Mouse (Mus musculus) hindbrain, embryonic 13.5 days (tissue): ENCODE measurements around the gene Gm4707. TPM values are rescaled to one million over a fixed set of nuclear protein-coding genes. Genes with fewer than 3 reads are reported as not detected.

Experiments used
- ATAC-seq: fragments of 200-750 bp; cut with Nextera tagmentation; 2 replicates; pipeline ENCODE4 v1.8.0; 2017; ENCODE audit warnings: moderate TSS enrichment; ENCODE audit not compliant: low FRiP score
- H3K27ac ChIP-seq: fragments of 300-500 bp; sonication (generic); 2 replicates; pipeline ENCODE4 v1.5.1; 2015; ENCODE audit warnings: inconsistent platforms, mild to moderate bottlenecking, moderate library complexity
- H3K27me3 ChIP-seq: fragments of 300-500 bp; sonication (generic); 2 replicates; pipeline ENCODE4 v1.6.1; 2015; ENCODE audit warnings: mild to moderate bottlenecking, inconsistent platforms
- H3K36me3 ChIP-seq: fragments of 300-500 bp; sonication (generic); 2 replicates; pipeline ENCODE4 v1.6.1; 2015; ENCODE audit warnings: mild to moderate bottlenecking, inconsistent platforms
- H3K4me1 ChIP-seq: fragments of 300-500 bp; sonication (generic); replicated peaks from 2 replicates; pipeline ENCODE4 v1.6.1; 2015; ENCODE audit warnings: inconsistent platforms
- H3K4me2 ChIP-seq: fragments of 300-500 bp; sonication (generic); 2 replicates; pipeline ENCODE4 v1.6.1; 2015; ENCODE audit warnings: inconsistent platforms, mild to moderate bottlenecking, moderate library complexity
- H3K4me3 ChIP-seq: fragments of 300-500 bp; sonication (generic); 2 replicates; pipeline ENCODE4 v1.5.1; 2015; ENCODE audit warnings: mild to moderate bottlenecking, inconsistent platforms
- H3K9ac ChIP-seq: fragments of 300-500 bp; sonication (generic); 2 replicates; pipeline ENCODE4 v1.6.1; 2015; ENCODE audit warnings: mild to moderate bottlenecking, inconsistent platforms
- H3K9me3 ChIP-seq: fragments of 300-500 bp; sonication (generic); 2 replicates; pipeline ENCODE4 v1.6.1; 2016; ENCODE audit warnings: inconsistent platforms
- WGBS: fragments of 180-500 bp; shearing (Covaris S2); methylation state at CpG from one replicate; pipeline ENCODE4 v1.1.7; 2015; 5-methylcytosine and 5-hydroxymethylcytosine counted together
- polyA plus RNA-seq: library from polyadenylated mRNA; unstranded; fragments of >200 nt; fragmentation: Nextera tagmentation; extraction: Ambion mirVana; gene quantifications from 2 replicates; pipeline ENCODE4 v1.2.1, GENCODE M21; 2015

Gene Gm4707
- polyA plus RNA-seq = 2.8 and 3.4 TPM in 2 replicates

DNA sequence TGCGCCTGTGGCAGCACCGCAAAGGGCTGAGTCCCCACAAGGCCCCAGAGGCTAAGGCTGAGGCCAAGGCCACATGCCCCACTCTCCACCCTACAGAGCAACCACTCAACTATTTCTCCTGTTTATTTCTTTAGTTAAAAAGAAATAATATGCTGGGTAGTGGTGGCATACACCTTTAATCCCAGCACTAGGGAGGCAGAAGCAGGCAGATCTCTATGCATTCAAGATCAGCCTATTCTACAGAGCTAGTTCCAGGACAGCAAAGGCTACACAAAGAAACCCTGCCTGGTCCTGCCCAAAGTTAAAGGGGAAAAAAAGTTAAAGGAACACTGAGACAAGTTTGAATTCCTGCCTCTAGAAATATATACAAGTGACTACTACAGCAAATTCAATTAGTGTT lies at the start of gene Gm4707:
TSS of gene Gm4707 (minus strand) at position 101 of the 400 bp plus-strand sequence.
- ATAC-seq = no peak
- H3K4me3 ChIP-seq = no peak within 1 kb of the TSS
- 93% methylated on average over 2 of the region's 2 CpGs for WGBS
- H3K27ac ChIP-seq = no peak within 1 kb of the TSS
- H3K27me3 ChIP-seq = no peaks in the 10 kb centered on the region
- H3K4me2 ChIP-seq = no peak within 1 kb of the TSS
- peaks cover 55% of the 10 kb centered on the region for H3K36me3 ChIP-seq
- H3K9ac ChIP-seq = no peak within 1 kb of the TSS
- H3K4me1 ChIP-seq = no peaks in the 10 kb centered on the region
- no peaks in the 10 kb centered on the region for H3K9me3 ChIP-seq

DNA sequence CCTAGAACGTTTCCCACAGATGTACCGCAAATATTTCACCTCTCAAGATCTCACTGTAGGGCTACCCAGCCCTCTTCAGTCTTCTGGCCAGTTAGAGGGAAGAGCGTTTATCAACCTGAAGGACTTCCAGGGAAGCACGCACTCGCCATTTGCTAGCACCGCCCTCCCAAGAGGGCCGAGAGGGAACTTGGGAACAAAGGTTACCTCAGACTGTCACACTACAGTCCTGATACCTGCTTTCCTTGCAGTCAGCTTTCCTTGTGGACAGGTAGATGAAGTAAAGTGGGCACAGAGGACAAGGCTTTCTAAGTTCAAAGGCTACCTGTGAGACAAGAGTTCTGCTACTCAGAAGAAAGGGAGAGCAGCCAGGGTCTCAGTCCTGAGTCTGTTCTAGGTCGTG lies 47.1 kb upstream of the Gm4707 start:
- Histone ChIP-seq H3K36me3 (peaks cover 11% of the 10 kb centered on the region), H3K4me2 (no peak overlapping the region), H3K4me3 (no peak overlapping the region), H3K4me1 (no peaks in the 10 kb centered on the region), H3K27ac (no peak overlapping the region), H3K9ac (no peak overlapping the region), H3K9me3 (no peaks in the 10 kb centered on the region), H3K27me3 (no peaks in the 10 kb centered on the region)
- ATAC-seq = no peak
- 88% methylated on average over 8 of the region's 8 CpGs for WGBS

GRCm38 (mm10) chr17:71495784-71496183 lies 36.1 kb upstream of the Gm4707 start:
- WGBS = 93% methylated on average over 4 of the region's 4 CpGs
- H3K27me3 ChIP-seq = no peaks in the 10 kb centered on the region

GRCm38 (mm10) chr17:71491332-71491686 lies 31.6 kb upstream of the Gm4707 start:
- Histone ChIP-seq H3K4me1 (no peaks in the 10 kb centered on the region), H3K27me3 (no peaks in the 10 kb centered on the region), H3K4me3 (no peak overlapping the region), H3K27ac (no peak overlapping the region), H3K4me2 (no peak overlapping the region), H3K9ac (no peak overlapping the region), H3K36me3 (peaks cover 6% of the 10 kb centered on the region; the same call in 1 of the 2 replicates), H3K9me3 (no peaks in the 10 kb centered on the region)
- no peak for ATAC-seq
- 80% methylated on average over 4 of the region's 4 CpGs for WGBS

More at GRCm38 (mm10) chr17:71495784-71496183, 36.1 kb upstream of the Gm4707 start:
- no peak for ATAC-seq
- no peaks in the 10 kb centered on the region for H3K4me1 ChIP-seq
- no peaks in the 10 kb centered on the region for H3K9me3 ChIP-seq
- peaks cover 19% of the 10 kb centered on the region; the same call in 1 of the 2 replicates for H3K36me3 ChIP-seq
- no peak overlapping the region for H3K4me3 ChIP-seq
- H3K4me2 ChIP-seq = no peak overlapping the region
- no peak overlapping the region for H3K27ac ChIP-seq
- H3K9ac ChIP-seq = no peak overlapping the region

DNA sequence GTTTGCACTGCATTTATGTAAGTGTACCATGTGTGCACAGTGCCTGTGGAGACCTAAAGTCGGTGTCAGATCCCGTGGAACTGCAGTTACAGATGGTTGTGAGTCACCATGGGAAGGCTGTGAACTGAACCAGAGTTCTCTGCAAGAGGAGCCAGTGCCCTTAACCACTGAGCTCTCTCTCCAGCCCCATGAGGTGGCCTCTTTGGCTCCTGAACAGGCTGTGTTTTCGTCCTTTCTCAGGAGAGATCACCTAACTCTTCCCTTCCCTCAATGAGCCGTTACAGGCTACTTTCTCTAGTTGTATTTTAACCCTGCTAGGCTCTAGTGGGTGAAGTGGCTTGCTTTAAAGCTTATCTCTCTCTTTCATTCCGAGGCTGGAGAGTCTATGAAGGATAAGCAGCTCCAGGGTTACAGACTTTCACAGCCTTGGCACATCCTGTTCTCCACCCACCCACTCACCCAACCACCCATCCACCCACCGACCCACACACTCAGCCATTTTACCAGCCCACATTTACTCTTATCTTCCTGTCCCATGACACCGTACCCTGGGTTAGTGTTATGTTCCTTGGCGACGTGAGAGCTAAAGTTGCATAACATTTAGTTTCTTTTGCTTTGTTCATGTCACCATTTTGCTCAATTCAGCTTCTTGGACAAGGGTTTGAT lies 31.1 kb upstream of the Gm4707 start:
- no peaks in the 10 kb centered on the region for H3K4me1 ChIP-seq
- no peaks in the 10 kb centered on the region for H3K27me3 ChIP-seq
- no peak overlapping the region for H3K9ac ChIP-seq
- WGBS = 87% methylated on average over 9 of the region's 9 CpGs
- H3K9me3 ChIP-seq = no peaks in the 10 kb centered on the region
- no peak overlapping the region for H3K27ac ChIP-seq
- H3K36me3 ChIP-seq = peaks cover 5% of the 10 kb centered on the region; the same call in 1 of the 2 replicates
- no peak for ATAC-seq
- H3K4me2 ChIP-seq = no peak overlapping the region
- no peak overlapping the region for H3K4me3 ChIP-seq

DNA sequence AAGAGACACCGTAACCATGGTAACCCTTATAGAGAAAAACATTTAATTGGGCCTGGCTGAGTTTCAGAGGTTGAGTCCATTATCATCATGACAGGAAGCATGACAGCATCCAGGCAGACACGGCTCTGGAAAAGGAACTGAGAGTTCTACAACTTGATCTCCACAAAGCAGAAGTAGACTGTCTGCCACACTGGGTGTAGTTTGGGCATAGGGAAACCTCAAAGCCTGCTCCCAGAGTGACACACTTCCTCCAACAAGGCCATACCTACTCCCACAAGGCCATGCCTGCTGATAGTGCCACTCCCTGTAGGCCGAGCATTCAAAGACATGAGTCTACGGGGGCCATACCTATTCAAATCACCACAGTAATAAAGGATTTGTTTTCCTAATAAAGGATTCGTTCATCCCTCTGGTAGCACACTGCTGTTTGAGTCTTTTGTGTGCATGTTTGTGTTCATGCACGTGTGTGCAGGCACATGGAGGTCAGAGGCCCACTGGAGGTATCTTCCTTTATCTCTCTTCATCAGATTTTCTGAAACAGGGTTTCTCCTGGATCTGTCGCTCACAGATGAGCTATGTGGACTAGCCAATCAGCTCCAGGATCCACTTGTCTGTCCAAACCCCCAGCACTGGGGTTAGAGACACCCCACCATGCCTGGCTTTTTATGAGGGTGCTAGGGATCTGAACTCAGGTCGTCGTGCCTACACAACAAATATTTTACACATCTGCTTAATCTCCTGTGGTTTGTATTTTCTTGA lies 30.2 kb upstream of the Gm4707 start:
- H3K4me2 ChIP-seq = no peak overlapping the region
- H3K27me3 ChIP-seq = no peaks in the 10 kb centered on the region
- no peaks in the 10 kb centered on the region for H3K9me3 ChIP-seq
- no peak for ATAC-seq
- H3K36me3 ChIP-seq = no peaks in the 10 kb centered on the region
- no peak overlapping the region for H3K27ac ChIP-seq
- 84% methylated on average over 9 of the region's 9 CpGs for WGBS
- no peak overlapping the region for H3K4me3 ChIP-seq
- H3K4me1 ChIP-seq = no peaks in the 10 kb centered on the region
- H3K9ac ChIP-seq = no peak overlapping the region

DNA sequence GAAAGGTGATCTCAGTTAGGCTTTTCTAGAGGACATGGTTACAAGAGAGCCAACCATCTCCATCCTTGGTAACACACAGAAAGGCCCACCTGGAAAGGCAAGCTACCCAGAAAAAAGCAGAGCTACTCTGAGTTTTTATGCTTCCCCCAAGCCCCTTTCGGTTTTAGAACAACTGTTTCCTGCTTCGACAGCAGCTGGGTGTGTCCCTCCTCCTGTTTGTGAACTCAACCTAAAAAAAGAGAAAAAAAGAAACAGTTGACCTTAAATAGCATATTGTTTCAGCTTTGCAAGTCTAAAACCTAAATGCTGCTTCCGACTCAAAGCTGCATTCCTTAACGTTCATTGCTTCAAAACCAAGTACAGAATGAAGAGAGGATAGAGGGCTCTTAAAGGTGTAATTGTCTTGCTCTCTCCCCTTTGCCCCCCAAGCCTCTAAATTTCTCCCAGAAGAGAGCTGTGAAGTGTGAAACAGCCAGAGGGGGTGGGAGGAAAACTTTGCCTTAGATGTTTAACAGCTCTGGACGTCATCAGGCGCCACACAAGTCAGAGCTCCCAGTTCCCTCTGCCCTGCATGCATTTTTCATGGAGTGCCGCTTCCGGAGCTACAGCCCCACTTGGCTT lies 26.6 kb upstream of the Gm4707 start:
- H3K4me3 ChIP-seq = no peak overlapping the region
- H3K4me1 ChIP-seq = no peaks in the 10 kb centered on the region
- H3K27ac ChIP-seq = peak overlapping the region; percentile 9; the same call in 1 of the 2 replicates
- no peak overlapping the region for H3K9ac ChIP-seq
- ATAC-seq = no peak
- H3K9me3 ChIP-seq = no peaks in the 10 kb centered on the region
- H3K36me3 ChIP-seq = no peaks in the 10 kb centered on the region
- H3K27me3 ChIP-seq = no peaks in the 10 kb centered on the region
- no peak overlapping the region for H3K4me2 ChIP-seq
- WGBS = 54% methylated on average over 8 of the region's 8 CpGs

DNA sequence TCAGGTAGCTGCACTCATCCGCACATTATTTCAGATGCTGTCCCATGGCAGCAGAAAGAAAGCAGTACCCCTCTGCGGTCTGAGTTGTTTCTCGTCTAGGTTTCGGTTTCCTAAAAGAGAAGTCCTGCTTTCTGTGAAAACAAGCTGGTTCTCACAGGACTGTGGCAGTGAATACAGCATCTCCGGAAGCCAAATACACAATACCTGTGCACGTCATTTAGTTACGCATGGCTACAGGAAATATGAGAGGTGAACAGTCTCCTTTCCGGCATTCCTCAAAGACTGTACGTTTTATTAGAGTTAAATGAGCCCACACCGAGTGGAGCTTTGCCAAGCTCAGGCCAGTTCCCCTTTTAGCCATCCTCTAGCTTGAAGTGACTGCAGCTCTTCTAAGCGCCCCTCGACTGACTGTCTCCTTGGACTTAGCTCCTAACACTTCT lies 26.1 kb upstream of the Gm4707 start:
- Histone ChIP-seq H3K27me3 (no peaks in the 10 kb centered on the region), H3K4me1 (no peaks in the 10 kb centered on the region), H3K4me3 (no peak overlapping the region), H3K9me3 (no peaks in the 10 kb centered on the region), H3K9ac (no peak overlapping the region; the same call in 1 of the 2 replicates), H3K4me2 (no peak overlapping the region), H3K27ac (peak overlapping the region; percentile 9; the same call in 1 of the 2 replicates), H3K36me3 (no peaks in the 10 kb centered on the region)
- 64% methylated on average over 12 of the region's 12 CpGs for WGBS
- ATAC-seq = no peak

GRCm38 (mm10) chr17:71484711-71485110 lies 25.0 kb upstream of the Gm4707 start:
- no peak overlapping the region for H3K4me2 ChIP-seq
- H3K9ac ChIP-seq = no peak overlapping the region
- no peak for ATAC-seq
- no peaks in the 10 kb centered on the region for H3K9me3 ChIP-seq
- no peaks in the 10 kb centered on the region for H3K36me3 ChIP-seq
- no peaks in the 10 kb centered on the region for H3K4me1 ChIP-seq
- H3K4me3 ChIP-seq = no peak overlapping the region
- H3K27me3 ChIP-seq = no peaks in the 10 kb centered on the region
- 89% methylated on average over 5 of the region's 5 CpGs for WGBS
- no peak overlapping the region for H3K27ac ChIP-seq

DNA sequence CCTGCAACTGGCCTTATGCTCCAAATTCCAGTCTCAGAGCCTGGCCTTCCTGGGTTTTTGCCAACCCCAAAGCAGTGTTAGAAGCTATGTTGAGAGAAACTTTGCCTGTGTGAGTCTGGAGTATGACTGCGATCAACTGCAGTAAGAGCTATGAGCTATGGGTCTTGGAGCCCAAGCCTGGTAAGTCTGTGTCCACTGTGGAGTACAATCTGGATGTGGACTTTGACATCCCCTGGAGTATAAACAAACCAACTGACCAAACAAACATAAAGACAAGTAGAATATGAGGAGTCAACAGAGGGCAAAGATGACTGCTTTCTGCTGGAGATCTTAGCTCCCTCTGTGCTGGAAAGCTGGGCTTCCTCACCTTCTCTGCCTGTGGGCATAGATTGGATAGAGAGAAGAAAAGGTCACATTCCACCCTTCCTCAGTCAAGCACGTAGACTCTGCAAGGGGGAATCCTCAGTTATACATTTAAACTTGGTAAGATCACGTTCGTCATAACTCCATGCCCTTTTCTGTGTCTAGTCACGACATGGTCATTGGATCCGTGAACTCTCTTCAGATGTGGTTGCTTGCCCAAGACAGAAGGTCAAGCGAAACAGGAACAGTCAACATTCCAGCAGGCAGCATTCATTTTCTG lies 23.8 kb upstream of the Gm4707 start:
- Histone ChIP-seq H3K27ac (no peak overlapping the region), H3K36me3 (no peaks in the 10 kb centered on the region), H3K9me3 (no peaks in the 10 kb centered on the region), H3K4me2 (no peak overlapping the region), H3K9ac (no peak overlapping the region), H3K27me3 (no peaks in the 10 kb centered on the region), H3K4me3 (no peak overlapping the region), H3K4me1 (no peaks in the 10 kb centered on the region)
- WGBS = 89% methylated on average over 7 of the region's 7 CpGs
- no peak for ATAC-seq

DNA sequence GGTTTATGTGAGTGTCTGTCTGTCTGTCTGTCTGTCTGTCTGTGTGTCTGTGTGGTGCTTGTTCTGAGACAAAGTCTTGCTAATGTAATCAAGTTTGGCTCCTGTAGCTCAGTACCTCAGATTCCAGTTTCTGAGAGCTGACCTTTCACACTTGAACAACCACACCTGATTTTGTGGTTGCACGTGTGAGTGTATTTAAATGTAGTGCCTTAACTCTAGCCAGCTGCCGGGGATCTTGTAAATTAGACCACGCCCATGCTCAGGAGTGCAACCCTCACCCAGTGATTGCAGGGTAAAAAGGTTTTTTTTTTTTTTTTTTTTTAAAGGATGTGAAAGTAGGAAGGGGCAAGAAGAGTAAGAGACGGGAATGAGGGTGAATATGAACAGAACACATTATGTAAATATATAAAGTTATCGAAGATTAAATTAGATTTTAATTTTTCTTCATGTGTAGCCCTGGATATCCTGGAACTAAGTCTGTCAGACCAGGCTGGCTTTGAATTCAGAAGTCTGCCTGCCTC lies 19.7 kb upstream of the Gm4707 start:
- 78% methylated on average over 5 of the region's 5 CpGs for WGBS
- Histone ChIP-seq H3K9me3 (no peaks in the 10 kb centered on the region), H3K4me3 (no peak overlapping the region), H3K36me3 (peaks cover 4% of the 10 kb centered on the region; the same call in 1 of the 2 replicates), H3K27me3 (no peaks in the 10 kb centered on the region), H3K4me2 (no peak overlapping the region), H3K4me1 (peaks cover 9% of the 10 kb centered on the region), H3K9ac (no peak overlapping the region), H3K27ac (no peak overlapping the region)
- ATAC-seq = no peak

DNA sequence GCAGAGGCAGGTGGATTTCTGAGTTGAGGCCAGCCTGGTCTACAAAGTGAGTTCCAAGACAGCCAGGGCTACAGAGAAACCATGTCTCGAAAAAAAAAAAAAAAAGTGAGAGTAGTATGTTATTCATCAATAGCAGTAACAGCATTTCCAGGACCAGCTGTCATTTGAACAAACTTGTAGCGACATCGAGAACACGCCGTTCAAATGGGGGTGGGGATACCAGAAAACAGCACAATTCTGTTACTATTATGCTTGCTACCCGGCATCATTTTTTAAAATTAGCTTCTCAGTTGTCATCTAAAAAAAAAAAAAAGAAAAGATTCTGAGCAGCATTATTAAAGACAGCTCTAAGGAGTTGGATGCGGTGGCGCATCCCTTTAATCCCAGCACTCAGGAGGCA lies 17.8 kb upstream of the Gm4707 start:
- H3K36me3 ChIP-seq = peaks cover 4% of the 10 kb centered on the region; the same call in 1 of the 2 replicates
- no peaks in the 10 kb centered on the region for H3K27me3 ChIP-seq
- no peak overlapping the region for H3K4me2 ChIP-seq
- no peak overlapping the region for H3K4me3 ChIP-seq
- no peak overlapping the region for H3K9ac ChIP-seq
- no peak for ATAC-seq
- WGBS = 93% methylated on average over 8 of the region's 8 CpGs
- H3K4me1 ChIP-seq = peaks cover 24% of the 10 kb centered on the region
- H3K27ac ChIP-seq = no peak overlapping the region
- no peaks in the 10 kb centered on the region for H3K9me3 ChIP-seq
